Mouse (Mus musculus): ENCODE results near the gene Qk. TPM values are rescaled to one million over a fixed set of nuclear protein-coding genes. Genes with fewer than 3 reads are reported as not detected.

Qk gene
- polyA plus RNA-seq, 1 experiment from 2014 or later: 52.4 TPM

GRCm38 (mm10) chr17:10336558-10336957, 16.9 kb upstream of the Qk start:
- H3K36me3 ChIP-seq: no peaks in the 10 kb centered on the region
- peak overlapping the region; percentile 97 for H3K27ac ChIP-seq
- no peak overlapping the region for H3K9ac ChIP-seq
- H3K9me3 ChIP-seq (replicated peaks): no peaks in the 10 kb centered on the region
- WGBS: 74% methylated on average over 12 of the region's 12 CpGs
- H3K4me2 ChIP-seq (replicated peaks): peak overlapping the region; percentile 59; the same call in 1 of the 2 replicates
- no peak for ATAC-seq (ENCODE audit: low FRiP score)
- H3K27me3 ChIP-seq: no peaks in the 10 kb centered on the region
- no peak overlapping the region for H3K4me3 ChIP-seq
- H3K4me1 ChIP-seq: peaks cover 27% of the 10 kb centered on the region

- 9% methylated on average over 16 of the region's 16 CpGs for WGBS
These were observed 16.3 kb upstream of the Qk start for GRCm38 (mm10) chr17:10335809-10336499.

GRCm38 (mm10) chr17:10334957-10335690, 15.5 kb upstream of the Qk start:
- under 1% methylated on average over 31 of the region's 31 CpGs for WGBS
- H3K36me3 ChIP-seq: no peaks in the 10 kb centered on the region
- peak overlapping the region; percentile 59 for H3K4me2 ChIP-seq (replicated peaks)

More at GRCm38 (mm10) chr17:10335809-10336499, 16.3 kb upstream of the Qk start:
- Histone ChIP-seq H3K27ac (peak overlapping the region; percentile 97), H3K9ac (peak overlapping the region; percentile 71), H3K4me3 (peak overlapping the region; percentile 34), H3K27me3 (no peaks in the 10 kb centered on the region), H3K9me3 (replicated peaks) (no peaks in the 10 kb centered on the region), H3K4me2 (replicated peaks) (peak overlapping the region; percentile 59), H3K4me1 (peaks cover 27% of the 10 kb centered on the region), H3K36me3 (no peaks in the 10 kb centered on the region)
- ATAC-seq (ENCODE audit: low FRiP score): peak; percentile 70

GRCm38 (mm10) chr17:10334481-10334880, 14.8 kb upstream of the Qk start:
- WGBS: 21% methylated on average over 1 of the region's 1 CpGs
- Histone ChIP-seq H3K4me1 (peaks cover 27% of the 10 kb centered on the region), H3K9me3 (replicated peaks) (no peaks in the 10 kb centered on the region), H3K27ac (peak overlapping the region; percentile 97), H3K27me3 (no peaks in the 10 kb centered on the region), H3K36me3 (no peaks in the 10 kb centered on the region), H3K9ac (peak overlapping the region; percentile 71), H3K4me3 (peak overlapping the region; percentile 34), H3K4me2 (replicated peaks) (peak overlapping the region; percentile 59)
- peak; percentile 29 for ATAC-seq (ENCODE audit: low FRiP score)

More at GRCm38 (mm10) chr17:10334957-10335690, 15.5 kb upstream of the Qk start:
- Histone ChIP-seq H3K9me3 (replicated peaks) (no peaks in the 10 kb centered on the region), H3K4me3 (peak overlapping the region; percentile 34), H3K4me1 (peaks cover 27% of the 10 kb centered on the region), H3K9ac (peak overlapping the region; percentile 71), H3K27me3 (no peaks in the 10 kb centered on the region), H3K27ac (peak overlapping the region; percentile 97)
- peak; percentile 94 for ATAC-seq (ENCODE audit: low FRiP score)

- Histone ChIP-seq H3K9ac (no peak overlapping the region), H3K4me2 (replicated peaks) (no peak overlapping the region), H3K4me3 (no peak overlapping the region), H3K36me3 (no peaks in the 10 kb centered on the region), H3K27me3 (no peaks in the 10 kb centered on the region), H3K4me1 (peaks cover 26% of the 10 kb centered on the region), H3K9me3 (replicated peaks) (no peaks in the 10 kb centered on the region), H3K27ac (0 out of 2 replicates have a peak overlapping the region, but pooled peaks have one; percentile 24)
- ATAC-seq (ENCODE audit: low FRiP score): no peak
- 95% methylated on average over 8 of the region's 8 CpGs for WGBS
These were observed 13.7 kb upstream of the Qk start for GRCm38 (mm10) chr17:10333321-10333720.

GRCm38 (mm10) chr17:10332127-10332526, 12.5 kb upstream of the Qk start:
- Histone ChIP-seq H3K9me3 (replicated peaks) (no peaks in the 10 kb centered on the region), H3K4me3 (no peak overlapping the region), H3K9ac (no peak overlapping the region), H3K27ac (no peak overlapping the region), H3K27me3 (no peaks in the 10 kb centered on the region), H3K4me1 (peaks cover 21% of the 10 kb centered on the region), H3K4me2 (replicated peaks) (no peak overlapping the region), H3K36me3 (no peaks in the 10 kb centered on the region)
- 67% methylated on average over 3 of the region's 3 CpGs for WGBS
- ATAC-seq (ENCODE audit: low FRiP score): no peak

- Histone ChIP-seq H3K9me3 (replicated peaks) (no peaks in the 10 kb centered on the region), H3K27me3 (no peaks in the 10 kb centered on the region), H3K4me1 (peaks cover 9% of the 10 kb centered on the region), H3K9ac (no peak overlapping the region), H3K4me2 (replicated peaks) (no peak overlapping the region), H3K27ac (no peak overlapping the region), H3K4me3 (no peak overlapping the region), H3K36me3 (peaks cover 3% of the 10 kb centered on the region; the same call in 1 of the 2 replicates)
- ATAC-seq (ENCODE audit: low FRiP score): no peak
- 75% methylated on average over 5 of the region's 5 CpGs for WGBS
These were observed 9.8 kb upstream of the Qk start for GRCm38 (mm10) chr17:10329461-10329860.

- ATAC-seq (ENCODE audit: low FRiP score): no peak
- H3K9me3 ChIP-seq (replicated peaks): no peaks in the 10 kb centered on the region
- no peak overlapping the region for H3K4me2 ChIP-seq (replicated peaks)
- no peaks in the 10 kb centered on the region for H3K27me3 ChIP-seq
- peaks cover 3% of the 10 kb centered on the region; the same call in 1 of the 2 replicates for H3K36me3 ChIP-seq
- peaks cover 3% of the 10 kb centered on the region for H3K4me1 ChIP-seq
- H3K4me3 ChIP-seq: no peak overlapping the region
- 90% methylated on average over 9 of the region's 9 CpGs for WGBS
- H3K27ac ChIP-seq: no peak overlapping the region
- no peak overlapping the region for H3K9ac ChIP-seq
These were observed 9.0 kb upstream of the Qk start for GRCm38 (mm10) chr17:10328544-10329100.

GRCm38 (mm10) chr17:10327584-10328210, 8.0 kb upstream of the Qk start:
- WGBS: 76% methylated on average over 5 of the region's 5 CpGs
- no peak for ATAC-seq (ENCODE audit: low FRiP score)
- Histone ChIP-seq H3K36me3 (peaks cover 3% of the 10 kb centered on the region; the same call in 1 of the 2 replicates), H3K27me3 (no peaks in the 10 kb centered on the region), H3K4me2 (replicated peaks) (no peak overlapping the region), H3K9me3 (replicated peaks) (no peaks in the 10 kb centered on the region), H3K9ac (no peak overlapping the region), H3K27ac (no peak overlapping the region), H3K4me1 (peaks cover 7% of the 10 kb centered on the region; the same call in 1 of the 2 replicates), H3K4me3 (no peak overlapping the region)

- Histone ChIP-seq H3K4me1 (peaks cover 11% of the 10 kb centered on the region), H3K4me2 (replicated peaks) (no peak overlapping the region), H3K9ac (no peak overlapping the region), H3K27ac (no peak overlapping the region), H3K27me3 (no peaks in the 10 kb centered on the region), H3K9me3 (replicated peaks) (no peaks in the 10 kb centered on the region), H3K4me3 (no peak overlapping the region), H3K36me3 (peaks cover 3% of the 10 kb centered on the region; the same call in 1 of the 2 replicates)
- ATAC-seq (ENCODE audit: low FRiP score): no peak
- WGBS: 70% methylated on average over 3 of the region's 3 CpGs
These were observed 7.0 kb upstream of the Qk start for GRCm38 (mm10) chr17:10326596-10327045.

GRCm38 (mm10) chr17:10325921-10326320, 6.3 kb upstream of the Qk start:
- H3K4me2 ChIP-seq (replicated peaks): no peak overlapping the region
- no peak overlapping the region for H3K27ac ChIP-seq
- peaks cover 18% of the 10 kb centered on the region for H3K4me1 ChIP-seq
- no peak for ATAC-seq (ENCODE audit: low FRiP score)
- H3K9me3 ChIP-seq (replicated peaks): no peaks in the 10 kb centered on the region
- H3K4me3 ChIP-seq: no peak overlapping the region
- H3K36me3 ChIP-seq: peaks cover 3% of the 10 kb centered on the region; the same call in 1 of the 2 replicates
- no peaks in the 10 kb centered on the region for H3K27me3 ChIP-seq
- H3K9ac ChIP-seq: no peak overlapping the region
- 96% methylated on average over 4 of the region's 4 CpGs for WGBS

- H3K4me3 ChIP-seq: 0 out of 2 replicates have a peak overlapping the region, but pooled peaks have one; percentile 13
- H3K36me3 ChIP-seq: peaks cover 3% of the 10 kb centered on the region; the same call in 1 of the 2 replicates
- no peak overlapping the region for H3K9ac ChIP-seq
- H3K4me1 ChIP-seq: peaks cover 18% of the 10 kb centered on the region
- peak overlapping the region; percentile 35 for H3K27ac ChIP-seq
- no peaks in the 10 kb centered on the region for H3K9me3 ChIP-seq (replicated peaks)
- H3K27me3 ChIP-seq: no peaks in the 10 kb centered on the region
- H3K4me2 ChIP-seq (replicated peaks): peak overlapping the region; percentile 49
- 55% methylated on average over 4 of the region's 4 CpGs for WGBS
- ATAC-seq (ENCODE audit: low FRiP score): no peak
These were observed 2.1 kb upstream of the Qk start for GRCm38 (mm10) chr17:10321754-10322153.
